Mouse (Mus musculus) forebrain, embryonic 11.5 days (tissue): ENCODE data around the gene Olfr204. TPM values are rescaled to one million over a fixed set of nuclear protein-coding genes. Genes with fewer than 3 reads are reported as not detected.
"Not testable (repeated sequence)": the region's sequence is repeated elsewhere in the genome, so short reads cannot be mapped to it uniquely, and the experiment has no call there.

Experiments
- ATAC-seq: fragments of 200-750 bp; cut with Nextera tagmentation; replicated peaks from 2 replicates; pipeline ENCODE4 v1.8.0; 2017; ENCODE audit warnings: moderate TSS enrichment; ENCODE audit not compliant: low FRiP score
- DNase-seq: peaks from one replicate; pipeline ENCODE4 v3.0.0-alpha.2; 2017; ENCODE audit warnings: low spot score
- H3K27ac ChIP-seq: fragments of 300-500 bp; sonication (generic); 2 replicates; pipeline ENCODE4 v1.5.1; 2014; ENCODE audit warnings: low read depth, low read length
- H3K27me3 ChIP-seq: fragments of 300-500 bp; sonication (generic); 2 replicates; pipeline ENCODE4 v1.6.1; 2014; ENCODE audit warnings: mild to moderate bottlenecking, low read length, mixed read lengths; ENCODE audit not compliant: control insufficient read depth, insufficient read depth
- H3K36me3 ChIP-seq: fragments of 300-500 bp; sonication (generic); 2 replicates; pipeline ENCODE4 v1.6.1; 2014; ENCODE audit warnings: mild to moderate bottlenecking, low read length, moderate library complexity, mixed read lengths; ENCODE audit not compliant: control insufficient read depth, insufficient read depth
- H3K4me1 ChIP-seq: fragments of 300-500 bp; sonication (generic); replicated peaks from 2 replicates; pipeline ENCODE4 v1.6.1; 2014; ENCODE audit warnings: low read length, mixed read lengths; ENCODE audit not compliant: control insufficient read depth, insufficient read depth
- H3K4me2 ChIP-seq: fragments of 300-500 bp; sonication (generic); 2 replicates; pipeline ENCODE4 v1.6.1; 2014; ENCODE audit warnings: low read depth, mild to moderate bottlenecking, low read length, moderate library complexity, mixed read lengths; ENCODE audit not compliant: severe bottlenecking
- H3K4me3 ChIP-seq: fragments of 300-500 bp; sonication (generic); 2 replicates; pipeline ENCODE4 v1.5.1; 2014; ENCODE audit warnings: low read depth, low read length
- H3K9ac ChIP-seq: fragments of 300-500 bp; sonication (generic); 2 replicates; pipeline ENCODE4 v1.6.1; 2014; ENCODE audit warnings: low read length
- H3K9me3 ChIP-seq: fragments of 300-500 bp; sonication (generic); 2 replicates; pipeline ENCODE4 v1.6.1; 2016; ENCODE audit warnings: low read length, mixed read lengths; ENCODE audit not compliant: control insufficient read depth
- WGBS: fragments of 180-500 bp; shearing (Covaris S2); extraction: QIAGEN DNeasy Blood & Tissue Kit; methylation state at CpG from one replicate; pipeline ENCODE4 v1.1.7; 2014; 5-methylcytosine and 5-hydroxymethylcytosine counted together
- polyA plus RNA-seq: library from polyadenylated mRNA; unstranded; fragments of >200 nt; fragmentation: Nextera tagmentation; extraction: Ambion mirVana; gene quantifications from 2 replicates; pipeline ENCODE4 v1.2.1, GENCODE M21; 2014

Gene Olfr204
- not detected in 2 replicates for polyA plus RNA-seq

DNA sequence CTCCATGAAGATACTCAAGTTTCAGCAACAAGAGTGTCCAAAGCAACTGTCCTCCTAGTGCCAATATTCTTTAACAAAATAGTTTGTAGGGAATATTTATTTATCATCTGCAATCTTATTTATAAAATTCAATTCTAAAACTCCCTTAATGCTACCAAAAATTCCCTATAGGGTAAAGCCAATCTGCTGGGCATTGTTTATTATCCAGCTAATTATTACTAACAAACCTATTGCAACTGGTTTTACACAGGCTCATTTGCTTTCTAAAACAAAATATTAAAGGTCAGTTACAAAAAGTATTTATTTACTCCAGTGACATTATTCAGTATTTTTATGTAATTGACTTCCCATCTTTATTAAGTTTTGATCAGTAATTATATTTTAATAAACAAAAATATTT lies at the start of gene Olfr204:
Gene Olfr204 (minus strand): TSS at position 101 of the 400 bp plus-strand sequence.
- no peaks in the 10 kb centered on the region for H3K9me3 ChIP-seq
- H3K9ac ChIP-seq: no peak within 1 kb of the TSS
- no peak within 1 kb of the TSS for H3K27ac ChIP-seq
- no peak for DNase-seq
- H3K4me2 ChIP-seq: no peak within 1 kb of the TSS
- ATAC-seq: no peak
- H3K27me3 ChIP-seq: no peaks in the 10 kb centered on the region
- H3K4me1 ChIP-seq: no peaks in the 10 kb centered on the region
- H3K36me3 ChIP-seq: no peaks in the 10 kb centered on the region
- H3K4me3 ChIP-seq: no peak within 1 kb of the TSS

DNA sequence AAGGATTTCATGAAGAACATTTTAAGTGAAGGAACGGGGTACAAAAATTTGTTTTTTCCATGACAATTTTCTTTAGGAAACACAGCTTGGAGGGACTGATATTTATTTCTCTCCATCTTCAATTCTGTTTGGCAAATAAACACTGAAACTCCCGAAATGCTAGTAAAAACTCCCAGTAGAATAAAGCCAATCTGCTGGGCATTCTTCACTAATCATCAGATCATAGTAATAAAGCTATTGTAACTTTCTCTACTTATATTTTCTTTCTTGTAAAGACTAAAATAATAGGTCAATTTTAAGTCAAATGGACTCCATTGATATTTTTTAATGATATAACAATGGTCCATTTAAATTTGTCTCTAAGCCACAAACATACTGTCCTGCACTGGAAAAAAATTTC lies 45.8 kb upstream of the Olfr204 start, which contains the start of gene Olfr209:
Gene Olfr209 (minus strand): TSS at position 101 of the 400 bp plus-strand sequence.
- DNase-seq: no peak
- no peak for ATAC-seq
- no peak within 1 kb of the TSS for H3K9ac ChIP-seq
- no peak within 1 kb of the TSS for H3K4me3 ChIP-seq
- no peaks in the 10 kb centered on the region for H3K27me3 ChIP-seq
- H3K4me1 ChIP-seq: no peaks in the 10 kb centered on the region
- H3K36me3 ChIP-seq: no peaks in the 10 kb centered on the region
- 85% methylated on average over 2 of the region's 2 CpGs for WGBS
- no peak within 1 kb of the TSS for H3K4me2 ChIP-seq
- H3K27ac ChIP-seq: no peak within 1 kb of the TSS
- H3K9me3 ChIP-seq: no peaks in the 10 kb centered on the region

DNA sequence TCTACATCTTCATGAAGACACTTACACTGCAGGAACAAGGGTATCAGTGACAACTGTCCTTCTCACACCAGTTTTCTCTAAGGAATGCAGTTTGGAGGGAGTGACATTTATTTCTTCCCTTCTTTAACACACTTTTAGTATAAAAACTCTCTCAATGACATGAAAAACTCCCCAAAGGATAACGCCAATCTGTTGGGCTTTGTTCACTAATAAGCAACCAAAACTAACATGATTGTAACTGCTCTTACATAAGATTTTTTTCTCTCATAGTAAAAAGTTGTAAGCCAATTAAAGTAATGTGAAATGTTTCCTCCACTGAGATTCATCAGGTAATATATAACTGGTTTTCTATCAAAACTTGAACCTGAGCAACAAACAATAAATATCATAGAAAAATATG lies 31.1 kb upstream of the Olfr204 start, which contains the start of gene Olfr206:
Gene Olfr206 (minus strand): TSS at position 101 of the 400 bp plus-strand sequence.
- Histone ChIP-seq H3K4me2 (no peak within 1 kb of the TSS), H3K27ac (no peak within 1 kb of the TSS), H3K36me3 (no peaks in the 10 kb centered on the region), H3K4me3 (no peak within 1 kb of the TSS), H3K9me3 (no peaks in the 10 kb centered on the region), H3K27me3 (no peaks in the 10 kb centered on the region), H3K9ac (no peak within 1 kb of the TSS), H3K4me1 (no peaks in the 10 kb centered on the region)
- DNase-seq (no peak), ATAC-seq (no peak)
- 87% methylated on average over 1 of the region's 1 CpGs for WGBS

- no peak within 1 kb of the TSS for H3K9ac ChIP-seq
- H3K27me3 ChIP-seq: no peaks in the 10 kb centered on the region
- DNase-seq: no peak
- no peaks in the 10 kb centered on the region for H3K36me3 ChIP-seq
- no peaks in the 10 kb centered on the region for H3K9me3 ChIP-seq
- no peak within 1 kb of the TSS for H3K4me2 ChIP-seq
- no peak for ATAC-seq
- H3K4me3 ChIP-seq: no peak within 1 kb of the TSS
- no peak within 1 kb of the TSS for H3K27ac ChIP-seq
- H3K4me1 ChIP-seq: no peaks in the 10 kb centered on the region
These were observed 13.0 kb upstream of the Olfr204 start, which contains the start of gene Olfr205 for GRCm38 (mm10) chr16:59331038-59331437. Gene Olfr205, minus strand, starts transcription at chr16:59331138.

GRCm38 (mm10) chr16:59323262-59323661 lies 5.2 kb upstream of the Olfr204 start:
- DNase-seq, H3K4me3 ChIP-seq, H3K4me2 ChIP-seq, H3K27me3 ChIP-seq, H3K9ac ChIP-seq, H3K9me3 ChIP-seq, ATAC-seq, H3K27ac ChIP-seq, H3K36me3 ChIP-seq, H3K4me1 ChIP-seq: not testable (repeated sequence)
- WGBS: 56% methylated on average over 1 of the region's 1 CpGs

DNA sequence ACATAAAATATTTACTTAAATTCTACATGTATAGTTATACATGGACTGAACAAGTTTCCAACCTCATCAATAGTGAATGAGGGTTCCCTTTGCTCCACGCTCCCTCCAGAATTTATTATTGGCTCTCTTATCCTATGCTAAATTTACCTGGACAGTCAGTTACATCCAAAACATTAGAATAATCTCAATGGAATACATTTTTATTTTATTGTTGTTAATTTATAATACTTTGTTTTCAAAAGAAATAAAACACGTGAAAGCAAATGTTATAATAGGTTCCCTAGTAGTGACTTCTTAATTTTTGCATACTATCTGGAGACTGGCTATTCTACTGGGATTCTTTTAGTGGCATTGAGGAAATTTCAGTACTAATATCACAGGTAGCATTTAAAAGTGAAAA lies 19.5 kb downstream of the Olfr204 start, which contains the start of gene Olfr203:
Gene Olfr203 (plus strand): TSS at position 301 of the 400 bp plus-strand sequence.
- H3K4me1 ChIP-seq: no peaks in the 10 kb centered on the region
- H3K4me3 ChIP-seq: no peak within 1 kb of the TSS
- no peak within 1 kb of the TSS for H3K4me2 ChIP-seq
- no peak within 1 kb of the TSS for H3K27ac ChIP-seq
- no peaks in the 10 kb centered on the region for H3K9me3 ChIP-seq
- no peaks in the 10 kb centered on the region for H3K27me3 ChIP-seq
- ATAC-seq: no peak
- DNase-seq: no peak
- no peaks in the 10 kb centered on the region for H3K36me3 ChIP-seq
- no peak within 1 kb of the TSS for H3K9ac ChIP-seq
- 83% methylated on average over 2 of the region's 2 CpGs for WGBS

GRCm38 (mm10) chr16:59287576-59287975 lies 30.5 kb downstream of the Olfr204 start:
- not testable (repeated sequence) for H3K36me3 ChIP-seq, H3K4me1 ChIP-seq, DNase-seq, H3K27ac ChIP-seq, H3K9ac ChIP-seq, H3K9me3 ChIP-seq, H3K4me3 ChIP-seq, H3K27me3 ChIP-seq, ATAC-seq, H3K4me2 ChIP-seq
- WGBS: 85% methylated on average over 9 of the region's 9 CpGs

DNA sequence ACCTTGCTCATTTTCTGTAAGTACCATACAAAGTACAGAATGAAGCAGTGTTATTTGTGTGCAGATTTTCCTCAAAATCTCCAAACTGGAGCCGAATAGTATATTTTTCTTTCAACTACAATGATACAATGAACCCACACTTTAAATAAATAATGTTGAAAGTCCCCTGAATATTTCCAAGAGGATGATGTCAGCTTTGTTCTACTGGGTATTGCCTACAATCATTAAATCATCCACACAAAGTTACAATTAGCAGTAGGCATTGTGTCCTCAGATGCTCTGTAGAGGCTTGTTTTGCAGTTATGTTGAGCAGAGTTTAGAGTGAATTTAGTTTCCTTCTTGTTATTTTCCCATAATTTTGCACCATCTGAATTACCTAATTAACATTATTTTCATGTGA lies 31.4 kb downstream of the Olfr204 start, which contains the start of gene Olfr202:
Gene Olfr202 (minus strand): TSS at position 101 of the 400 bp plus-strand sequence.
- no peak within 1 kb of the TSS for H3K9ac ChIP-seq
- no peak for DNase-seq
- H3K4me1 ChIP-seq: no peaks in the 10 kb centered on the region
- 84% methylated on average over 1 of the region's 1 CpGs for WGBS
- no peaks in the 10 kb centered on the region for H3K27me3 ChIP-seq
- H3K4me2 ChIP-seq: no peak within 1 kb of the TSS
- no peak for ATAC-seq
- H3K27ac ChIP-seq: no peak within 1 kb of the TSS
- no peaks in the 10 kb centered on the region for H3K36me3 ChIP-seq
- no peak within 1 kb of the TSS for H3K4me3 ChIP-seq
- H3K9me3 ChIP-seq: no peaks in the 10 kb centered on the region

- H3K4me2 ChIP-seq: no peak overlapping the region
- ATAC-seq (no peak), DNase-seq (no peak)
- no peaks in the 10 kb centered on the region for H3K9me3 ChIP-seq
- WGBS: 81% methylated on average over 1 of the region's 1 CpGs
- no peak overlapping the region for H3K4me3 ChIP-seq
- no peak overlapping the region for H3K27ac ChIP-seq
- no peaks in the 10 kb centered on the region for H3K36me3 ChIP-seq
- H3K4me1 ChIP-seq: no peaks in the 10 kb centered on the region
- H3K9ac ChIP-seq: no peak overlapping the region
- H3K27me3 ChIP-seq: no peaks in the 10 kb centered on the region
These were observed 34.6 kb downstream of the Olfr204 start for GRCm38 (mm10) chr16:59283476-59283875.
